Mouse (Mus musculus): ENCODE data around the gene Daglb.

DNA sequence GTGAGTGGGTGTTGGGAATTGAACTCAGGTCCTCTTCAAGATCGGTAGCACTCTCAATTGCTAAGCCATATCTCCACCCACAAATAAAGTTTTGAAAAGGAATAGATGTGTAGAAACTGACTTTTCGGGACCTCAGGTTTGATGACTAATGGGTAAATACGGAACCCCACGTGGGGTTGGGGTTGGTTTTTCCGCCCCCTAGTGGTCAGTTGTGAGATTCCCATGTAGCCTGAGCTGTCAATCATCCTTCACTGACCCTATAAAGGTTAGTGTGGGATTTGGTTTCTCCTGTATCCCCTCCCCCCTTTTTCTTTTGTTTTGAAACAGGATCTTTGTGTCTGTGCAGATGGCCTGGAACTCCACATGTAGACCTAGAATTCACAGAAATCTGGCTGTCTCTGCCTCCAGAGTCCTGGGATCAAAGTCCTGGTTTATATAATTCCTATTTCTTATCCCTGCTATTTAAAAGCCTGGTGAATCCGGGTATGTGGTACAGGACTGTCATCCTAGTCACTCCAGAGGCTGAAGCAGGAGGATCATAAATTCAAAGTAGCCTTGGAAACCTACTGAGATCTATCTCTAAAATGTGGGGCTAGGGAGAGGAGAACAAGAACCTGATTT is 40.4 kb upstream of the Daglb start:
- TF ChIP-seq CTCF (IDR thresholded peaks at IDR 0.05; ENCODE audit: insufficient read depth, low read depth, low read length) (no peak), POLR2A (IDR thresholded peaks at IDR 0.05; ENCODE audit: insufficient read depth, low read depth, low read length) (no peak)
